Mouse (Mus musculus) cerebral cortex, adult 2 months (tissue): Measurements from ENCODE around the gene Sdk2.

ENCODE experiments used
- WGBS: fragments of 180-500 bp; shearing (Covaris S2); methylation state at CpG from one replicate; pipeline ENCODE4 v1.1.7; 2018; 5-methylcytosine and 5-hydroxymethylcytosine counted together

Gene Sdk2

DNA sequence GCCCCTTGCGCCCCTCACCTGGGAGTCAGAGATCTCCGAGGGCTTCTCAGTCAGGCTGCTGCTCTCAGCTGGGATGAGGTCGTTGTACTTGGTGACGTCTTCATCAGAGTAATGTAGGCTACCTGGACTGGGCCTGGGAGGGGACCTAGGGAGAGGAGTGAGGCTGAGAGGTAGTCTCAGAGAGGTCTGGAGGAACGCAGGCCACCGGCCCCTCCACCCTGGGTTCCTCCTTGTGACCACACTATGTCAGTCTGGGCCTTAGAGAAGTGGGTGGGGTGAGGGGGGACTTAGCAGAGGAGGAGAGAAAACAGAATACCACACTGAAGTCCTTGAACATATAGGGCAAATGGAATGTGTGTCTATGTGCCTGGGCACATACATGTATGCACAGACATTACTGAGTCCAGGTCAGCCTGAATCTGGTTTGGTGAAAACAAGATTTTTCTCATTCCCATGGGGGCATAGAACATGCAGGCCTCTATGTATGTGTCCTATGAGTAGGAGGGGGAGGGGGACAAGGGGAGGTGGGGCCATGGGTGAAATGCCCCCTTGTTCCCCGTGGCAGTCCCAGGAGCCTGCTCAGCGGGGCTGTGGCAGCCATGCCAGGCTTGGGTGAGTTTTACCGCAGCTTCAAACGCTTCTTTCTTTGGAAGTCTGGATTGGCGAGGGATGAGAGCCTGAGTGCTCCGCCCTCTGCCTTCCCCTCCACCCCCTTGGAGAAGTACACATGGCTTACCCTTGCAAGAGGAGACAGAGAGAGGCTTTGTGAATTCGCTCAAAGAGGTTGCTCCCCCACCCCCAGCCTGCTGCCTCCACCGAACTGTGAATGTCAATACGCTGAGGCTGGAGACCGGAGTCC is 275.3 kb downstream of the Sdk2 start:
- WGBS: 60% methylated on average over 16 of the region's 16 CpGs

DNA sequence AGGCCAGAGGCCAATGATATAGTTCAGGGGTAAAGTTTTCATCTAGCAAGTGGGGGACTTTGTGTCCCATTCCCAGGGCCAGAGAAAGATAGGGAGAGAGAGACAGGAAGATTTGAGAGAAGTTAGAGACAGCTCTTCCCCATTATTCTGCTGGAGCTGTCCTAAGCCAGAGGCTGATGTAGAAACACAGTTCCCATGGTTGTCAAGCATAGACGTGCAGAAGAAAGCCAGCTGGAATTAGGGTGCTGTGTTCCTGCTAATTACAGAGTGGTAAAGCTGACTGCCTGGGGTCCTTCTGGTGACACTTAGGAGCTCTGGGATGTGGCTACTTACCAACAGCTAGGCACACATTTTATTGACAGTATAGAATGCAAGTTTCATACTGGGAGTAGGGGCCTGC is 277.7 kb downstream of the Sdk2 start:
- 54% methylated on average over 1 of the region's 1 CpGs for WGBS

DNA sequence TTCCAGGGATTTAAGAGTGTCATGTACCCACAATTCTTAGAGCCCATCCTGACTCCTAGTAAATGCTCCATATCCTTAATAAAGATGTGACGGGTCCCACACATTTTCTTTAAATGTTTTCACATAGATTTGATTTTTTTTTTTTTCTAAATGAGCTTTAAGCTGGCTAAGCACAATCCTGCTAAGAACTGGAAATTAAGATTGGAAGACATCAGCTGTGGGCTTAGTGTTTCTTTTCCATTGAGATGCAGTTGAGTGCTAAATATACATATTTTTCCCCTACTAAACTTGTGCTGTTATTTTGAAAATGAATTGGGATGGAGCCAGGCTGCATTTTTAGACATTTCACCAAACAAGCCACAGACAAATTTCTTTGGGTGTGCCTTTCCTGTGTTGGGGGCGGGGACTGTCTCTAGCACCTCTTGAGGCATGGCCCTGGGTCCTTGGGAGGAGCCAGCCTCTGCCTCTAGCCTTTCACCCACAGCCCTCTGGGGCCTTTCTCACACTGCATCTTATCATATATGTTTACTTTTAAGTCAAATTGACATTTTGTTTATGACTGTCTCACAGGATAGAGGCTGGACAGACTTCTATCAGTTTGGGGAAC is 278.6 kb downstream of the Sdk2 start:
- 55% methylated on average over 2 of the region's 2 CpGs for WGBS

DNA sequence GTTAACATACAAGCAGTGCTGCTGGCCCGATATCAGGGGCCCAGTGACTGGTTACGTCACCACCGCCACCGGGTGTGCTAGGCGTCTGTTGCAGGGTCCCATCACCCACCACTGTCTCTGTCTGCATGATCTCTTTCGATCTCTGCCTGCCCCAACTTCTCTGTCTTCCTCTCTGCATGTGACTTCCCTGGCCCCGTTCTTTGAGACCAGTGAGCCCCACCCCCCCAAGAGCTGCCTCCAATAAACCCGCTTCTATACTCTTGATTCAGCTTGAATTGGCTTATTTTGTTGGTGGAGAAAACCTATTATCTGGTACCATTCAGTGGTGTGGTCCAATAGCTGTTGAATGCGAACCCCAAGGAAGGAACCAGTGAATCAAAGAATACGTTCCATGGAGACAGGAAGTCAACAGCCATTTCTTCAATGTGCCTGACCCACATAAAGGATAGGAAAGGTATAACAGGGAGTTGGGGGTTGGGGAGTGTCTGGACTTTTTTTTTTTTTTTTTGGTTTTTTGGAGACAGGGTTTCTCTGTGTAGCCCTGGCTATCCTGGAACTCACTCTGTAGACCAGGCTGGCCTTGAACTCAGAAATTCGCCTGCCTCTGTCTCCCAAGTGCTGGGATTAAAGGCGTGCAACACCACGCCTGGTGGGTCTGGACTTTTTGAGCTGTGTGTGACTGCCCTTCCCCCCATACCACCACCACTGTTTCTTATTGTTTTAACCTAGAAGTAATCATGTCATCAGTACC is 279.2 kb downstream of the Sdk2 start:
- 80% methylated on average over 13 of the region's 13 CpGs for WGBS

DNA sequence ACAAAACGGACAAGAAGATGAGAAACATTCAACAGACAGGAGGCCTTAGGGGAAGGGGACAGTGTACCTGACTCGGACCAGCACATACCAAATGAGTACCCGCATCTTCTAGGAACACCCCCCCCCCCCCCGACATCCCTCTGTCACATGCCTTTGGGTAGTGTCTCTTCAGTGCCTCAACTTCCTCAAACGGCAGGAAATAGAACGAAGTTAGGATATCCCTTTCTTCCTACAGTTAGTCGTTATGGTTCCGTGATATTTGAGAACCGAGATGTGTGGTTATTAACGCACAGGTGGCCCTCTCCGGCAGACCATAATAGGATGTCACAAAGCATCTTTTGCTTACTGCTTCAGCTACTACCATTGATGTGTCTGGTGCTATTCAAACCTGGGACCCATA is 279.8 kb downstream of the Sdk2 start:
- 83% methylated on average over 11 of the region's 11 CpGs for WGBS

DNA sequence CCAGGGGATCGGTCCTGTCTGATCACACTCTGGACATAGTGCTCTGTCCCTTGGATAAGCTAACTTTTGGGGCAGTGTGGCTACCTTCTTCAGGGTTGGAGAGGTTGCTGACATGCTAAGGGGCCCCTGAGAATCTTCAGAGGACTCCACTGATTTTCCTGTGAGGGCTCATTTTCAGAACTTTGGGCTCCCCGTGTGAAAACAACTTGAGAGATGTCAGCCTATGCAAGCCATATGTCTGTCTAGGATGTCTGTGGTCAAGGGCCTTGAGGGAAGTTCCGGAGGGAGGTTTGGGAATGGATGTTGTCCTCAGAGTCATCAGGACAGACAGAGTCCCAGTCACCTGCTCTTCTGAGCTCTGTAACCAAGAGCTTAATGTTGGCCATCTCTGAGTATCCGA is 280.5 kb downstream of the Sdk2 start:
- WGBS: 57% methylated on average over 4 of the region's 4 CpGs

DNA sequence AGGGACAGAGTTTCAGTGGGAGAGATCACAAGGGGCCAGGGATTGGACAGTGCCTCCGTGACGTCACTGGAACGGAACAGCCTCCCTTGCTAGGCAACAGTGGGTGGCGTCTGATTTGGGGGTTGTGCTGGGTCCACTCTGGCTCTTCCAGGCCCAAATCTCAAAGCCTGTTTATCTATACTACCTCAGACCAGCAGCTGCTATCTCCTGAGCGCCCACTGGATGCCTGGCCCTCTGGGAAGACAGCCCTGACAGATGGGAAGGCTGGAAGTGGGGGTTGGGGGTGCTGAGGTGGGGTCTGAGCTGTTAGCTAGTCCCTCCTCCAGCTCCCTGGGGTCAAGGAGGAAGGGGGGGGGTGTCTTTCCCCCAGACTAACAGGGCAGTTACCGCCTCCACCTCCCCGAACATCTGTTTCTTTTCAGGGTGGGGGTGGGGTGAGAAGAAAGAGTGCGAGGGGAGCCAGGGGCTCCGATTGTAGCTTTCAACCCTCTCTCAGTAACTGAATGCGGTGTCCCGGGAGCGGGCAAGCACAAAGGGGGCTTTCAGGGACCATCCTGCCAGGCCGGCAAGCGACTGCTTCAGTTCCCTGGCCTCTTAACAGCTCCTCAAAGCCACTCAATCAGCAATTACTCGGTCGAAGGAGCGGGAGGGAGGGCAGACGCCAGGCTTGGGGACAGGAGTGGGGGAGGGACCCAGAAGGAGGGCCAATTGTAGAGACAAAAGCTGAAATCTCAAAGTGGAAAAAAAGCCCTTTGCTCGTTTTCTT is 281.3 kb downstream of the Sdk2 start:
- WGBS: 23% methylated on average over 19 of the region's 19 CpGs

DNA sequence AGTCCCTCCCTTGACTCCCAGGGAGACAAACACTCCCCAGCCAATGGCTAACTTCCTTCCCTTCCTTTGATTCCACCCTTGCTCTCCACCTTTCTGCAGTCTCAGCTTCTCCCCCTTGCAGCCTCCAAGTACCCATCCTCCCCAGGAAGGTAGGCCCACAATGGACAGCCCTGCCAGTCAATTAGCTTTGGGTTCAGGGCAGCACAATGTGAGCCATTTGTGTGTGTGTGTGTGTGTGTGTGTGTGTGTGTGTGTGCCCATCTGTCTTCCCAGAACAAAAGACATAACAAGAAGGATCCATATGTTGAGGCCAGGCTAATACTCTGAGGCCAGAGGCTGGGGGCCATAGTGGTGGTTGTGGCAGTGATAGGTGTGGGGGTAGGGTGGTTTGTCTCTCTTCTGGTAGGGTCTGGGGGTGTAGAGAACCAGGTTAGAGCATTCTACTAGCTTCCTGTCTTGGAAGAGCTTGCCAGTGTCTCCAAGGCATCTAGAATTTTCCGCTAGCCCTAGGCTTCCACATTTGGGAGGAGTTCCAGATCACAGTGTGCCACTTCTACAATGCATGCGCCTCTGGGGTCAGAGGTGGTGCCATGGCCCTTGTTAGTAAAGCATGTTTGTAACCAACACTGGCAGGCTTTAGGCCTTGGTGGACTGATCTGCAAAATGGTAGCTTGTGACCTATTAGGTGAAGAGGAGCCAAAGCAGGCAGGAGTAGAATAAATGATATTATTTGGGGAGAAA is 282.0 kb downstream of the Sdk2 start:
- 70% methylated on average over 2 of the region's 2 CpGs for WGBS

DNA sequence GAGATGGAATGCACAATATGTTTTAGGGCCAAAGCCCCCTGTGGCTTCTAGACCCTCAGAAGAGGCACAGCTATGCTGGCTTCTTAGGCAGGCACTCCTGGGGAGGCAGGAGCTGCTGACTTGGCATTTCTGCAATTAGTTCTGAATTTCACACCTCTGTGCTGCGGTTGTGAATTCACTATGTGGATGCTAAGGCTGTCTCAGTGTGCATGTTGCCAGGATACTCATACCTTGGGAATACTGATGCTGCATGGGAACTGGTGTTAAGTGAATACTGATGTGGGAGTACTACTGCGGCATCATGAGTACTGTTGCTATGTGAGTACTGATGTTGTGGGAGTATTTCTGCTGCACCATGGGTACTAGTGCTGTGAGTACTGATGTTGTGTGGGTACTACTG is 284.4 kb downstream of the Sdk2 start:
- 38% methylated on average over 2 of the region's 2 CpGs for WGBS

DNA sequence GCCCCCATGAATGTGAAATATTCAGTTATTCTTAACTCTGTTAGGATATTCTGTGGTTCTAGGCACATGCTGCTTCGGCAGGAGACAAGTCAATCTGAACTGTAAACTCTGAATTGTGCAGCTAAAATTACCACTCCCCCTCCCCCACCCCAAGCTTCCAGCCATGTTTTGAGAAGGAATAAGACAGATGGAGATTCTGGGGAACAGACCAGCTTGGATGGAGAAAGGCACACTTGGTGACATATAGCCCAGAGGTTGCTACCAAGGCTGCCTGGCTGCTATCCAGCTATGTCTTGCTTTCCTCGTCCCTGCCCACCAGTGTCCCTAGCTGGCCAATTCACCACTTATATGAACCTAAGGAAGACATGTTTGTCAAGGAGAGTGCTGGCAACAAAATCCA is 284.8 kb downstream of the Sdk2 start:
- 37% methylated on average over 2 of the region's 2 CpGs for WGBS

DNA sequence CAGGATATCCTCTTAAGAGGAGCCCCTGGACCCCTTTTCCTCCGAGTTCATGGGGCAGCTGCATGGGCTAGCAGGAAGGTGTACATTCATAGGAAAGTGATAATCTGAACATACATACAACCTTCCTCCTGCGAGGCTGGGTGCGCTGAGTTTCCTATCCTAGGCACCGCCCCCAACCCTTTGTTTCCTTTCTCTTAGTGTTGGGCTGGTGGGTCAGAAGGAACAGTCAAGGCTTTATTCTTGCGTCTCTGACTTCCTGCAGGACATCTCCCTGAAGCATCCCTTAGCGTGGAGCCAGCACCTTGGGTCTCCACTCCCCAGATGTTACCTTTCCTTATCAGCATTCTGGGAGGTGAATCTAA is 287.2 kb downstream of the Sdk2 start:
- WGBS: 63% methylated on average over 6 of the region's 6 CpGs

DNA sequence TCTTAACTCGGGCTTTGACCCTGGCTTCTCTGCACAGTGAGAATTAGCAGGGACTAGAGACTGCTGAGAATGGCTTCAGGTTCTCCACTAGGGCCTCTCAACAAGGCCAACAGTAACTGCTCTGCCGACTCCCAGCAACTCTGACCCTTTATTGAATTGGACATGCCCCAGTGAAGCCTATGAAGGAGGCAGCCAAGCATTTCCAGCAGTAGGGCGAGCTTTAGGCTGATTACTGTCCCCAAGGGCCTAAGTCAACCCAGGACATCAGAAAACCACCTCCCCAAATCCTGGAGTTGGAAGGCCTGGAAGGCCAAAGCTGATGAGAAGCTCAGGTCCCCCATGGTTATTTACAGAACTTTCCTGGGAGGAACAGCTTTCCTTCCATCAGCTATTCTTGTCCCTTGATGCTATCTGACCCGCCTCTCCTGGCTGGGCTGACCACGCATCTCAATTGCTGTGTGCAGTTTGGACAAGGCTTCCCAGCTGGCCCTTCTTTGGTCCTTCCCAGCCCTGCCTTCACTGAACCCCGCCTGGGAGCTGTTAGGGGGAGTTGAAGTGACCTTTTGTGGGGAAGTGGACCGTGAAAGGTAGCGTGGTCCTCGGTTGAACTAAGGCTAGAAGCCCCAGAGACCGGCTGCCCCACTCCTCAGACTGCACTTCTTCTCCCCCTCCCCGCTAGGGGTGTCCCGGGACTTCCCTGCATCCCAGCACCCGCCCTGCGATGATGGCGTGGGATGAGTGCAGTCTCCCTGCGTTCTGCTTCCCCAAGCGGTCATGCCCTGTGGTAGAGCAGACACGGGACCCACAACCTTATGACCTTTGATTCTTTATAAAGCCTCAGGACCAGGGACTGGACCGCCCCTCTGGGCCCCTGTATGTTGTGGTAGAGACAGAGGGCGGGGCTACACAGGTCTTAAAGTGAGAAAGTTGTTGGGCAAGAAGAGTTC is 287.8 kb downstream of the Sdk2 start:
- WGBS: 64% methylated on average over 20 of the region's 20 CpGs

DNA sequence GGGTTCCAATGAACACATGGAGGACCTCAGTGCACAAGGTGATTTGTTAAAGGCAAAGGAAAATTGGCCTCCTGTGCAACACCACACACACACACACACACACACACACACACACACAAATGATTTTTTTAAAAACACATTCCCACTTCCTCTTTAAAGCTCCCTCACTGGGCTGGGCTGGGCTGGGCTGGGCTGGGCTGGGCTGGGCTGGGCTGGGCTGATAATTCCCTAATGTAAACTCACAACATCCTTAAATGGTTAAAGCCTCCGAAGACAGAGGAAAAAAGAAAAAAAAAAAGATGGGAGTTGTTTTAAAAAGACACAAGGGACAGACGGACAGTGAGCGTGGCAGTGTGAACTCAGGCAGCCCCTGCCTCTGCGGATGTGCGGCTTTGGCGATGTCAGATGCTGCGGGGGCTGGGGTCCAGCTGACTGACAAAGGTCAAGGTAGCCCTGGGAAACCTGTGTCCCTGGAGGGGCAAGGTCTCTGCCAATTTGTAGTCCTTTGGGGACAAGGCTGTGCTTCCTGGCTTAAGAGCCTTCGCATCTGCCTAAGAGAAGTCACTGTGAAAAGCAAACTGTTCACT is 288.9 kb downstream of the Sdk2 start:
- WGBS: 71% methylated on average over 8 of the region's 8 CpGs

DNA sequence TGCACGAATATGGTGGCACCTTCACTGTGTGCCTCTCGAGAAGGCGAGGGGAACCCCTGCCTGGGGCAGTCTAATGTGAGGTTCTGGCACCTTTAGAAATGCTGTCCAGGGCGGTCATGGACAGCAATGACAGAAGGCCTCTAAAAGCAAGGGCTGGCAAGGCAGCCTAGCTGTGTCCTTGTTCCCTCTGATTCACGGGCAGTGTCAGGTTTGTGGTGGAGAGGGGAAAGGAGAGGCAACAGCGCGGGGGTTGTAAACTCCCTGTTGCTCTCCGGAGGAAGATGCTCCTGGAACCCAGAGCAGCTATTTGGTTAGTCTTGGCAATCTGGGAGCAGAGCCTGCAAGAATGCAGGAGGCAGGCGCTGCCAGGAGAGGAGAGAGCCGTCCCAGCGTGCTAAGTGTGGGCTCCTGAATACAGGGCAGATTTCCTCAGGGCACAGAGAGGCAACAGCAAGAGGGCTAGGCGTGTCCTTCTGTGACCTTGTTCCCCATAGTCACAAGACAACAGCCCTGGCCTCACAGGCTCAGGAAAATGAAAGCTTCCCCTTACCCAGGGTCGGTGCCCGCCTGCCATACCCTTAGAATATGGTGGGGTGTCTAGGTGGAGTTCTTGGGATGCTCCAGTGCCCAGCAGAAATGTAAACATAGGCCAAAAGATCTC is 289.9 kb downstream of the Sdk2 start:
- whole genome bisulfite sequencing: 62% methylated on average over 14 of the region's 14 CpGs

DNA sequence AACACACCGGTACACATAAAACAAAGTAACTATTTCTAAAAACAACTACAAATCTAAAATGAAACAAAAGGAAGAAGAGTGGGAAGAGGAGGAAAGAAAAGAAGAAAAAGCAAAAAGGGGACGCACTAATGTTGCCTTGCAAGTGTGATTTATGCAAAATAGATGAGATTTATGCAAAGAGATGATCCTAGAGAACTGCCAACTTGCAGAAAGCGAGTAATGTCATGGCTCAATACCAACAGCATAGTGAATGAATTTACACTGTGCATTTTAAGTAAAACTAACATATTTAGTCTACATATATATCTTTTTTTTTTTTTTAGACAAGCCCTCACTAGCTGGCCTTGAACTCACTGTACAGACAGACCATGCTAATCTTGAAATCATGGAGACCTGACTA is 292.1 kb downstream of the Sdk2 start:
- 55% methylated on average over 3 of the region's 3 CpGs for WGBS

DNA sequence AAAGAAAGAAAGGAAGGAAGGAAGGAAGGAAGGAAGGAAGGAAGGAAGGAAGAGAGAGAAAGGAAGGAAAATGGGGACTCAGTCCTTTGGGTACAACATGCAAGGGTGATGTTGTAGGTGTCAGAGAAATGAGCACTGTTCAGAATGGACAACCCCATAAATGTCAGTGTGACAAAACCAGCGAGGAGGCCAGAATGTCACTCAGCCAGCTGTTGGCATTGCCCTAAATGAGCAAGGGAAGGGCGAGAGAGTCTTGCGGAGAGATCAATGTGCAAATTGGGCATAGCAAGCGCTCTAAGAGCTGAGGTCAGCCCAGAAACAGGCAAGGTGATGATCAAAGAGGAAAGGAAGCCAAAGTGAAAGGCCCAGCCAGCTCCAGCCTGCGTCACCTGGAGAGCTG is 293.7 kb downstream of the Sdk2 start:
- WGBS: 95% methylated on average over 5 of the region's 5 CpGs

DNA sequence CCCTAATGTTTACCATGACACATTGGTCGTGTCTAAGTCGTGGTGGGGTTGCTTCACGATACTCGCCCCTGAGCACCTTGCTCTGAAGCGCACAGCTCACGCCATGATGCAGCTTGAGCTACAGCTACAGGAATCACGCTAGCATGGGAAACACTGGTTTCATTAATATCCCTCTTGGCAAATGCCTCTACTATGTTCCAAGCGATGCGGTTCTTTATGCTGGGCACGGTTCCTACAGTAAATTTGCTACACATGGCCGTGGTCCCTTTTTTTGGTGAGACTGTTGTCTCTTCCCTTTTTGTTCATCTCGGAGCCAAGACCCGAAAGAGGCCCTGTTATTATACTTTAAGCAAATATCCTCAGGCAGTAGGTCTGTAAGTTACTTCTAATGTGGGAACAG is 295.7 kb downstream of the Sdk2 start:
- 80% methylated on average over 13 of the region's 13 CpGs for whole genome bisulfite sequencing

DNA sequence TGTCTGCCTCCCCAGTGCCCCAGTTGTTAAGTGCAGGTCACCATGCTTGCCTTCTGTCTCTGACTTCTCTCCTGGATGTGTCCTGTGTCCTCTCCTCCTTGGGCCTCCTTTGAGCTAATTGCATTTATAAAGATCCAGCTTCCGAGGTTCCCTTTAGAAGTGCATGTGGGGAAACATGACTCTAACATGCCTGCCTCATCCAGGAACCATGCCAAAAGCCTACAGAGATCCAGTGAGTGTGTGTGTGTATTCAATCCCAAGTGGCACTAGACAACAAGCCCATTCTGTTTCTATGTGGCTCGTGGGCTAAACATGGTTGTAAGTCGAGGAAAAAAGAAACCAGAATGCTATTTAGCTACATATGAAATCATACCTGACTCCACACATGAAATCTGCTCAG is 298.5 kb downstream of the Sdk2 start:
- WGBS: 40% methylated on average over 3 of the region's 3 CpGs

DNA sequence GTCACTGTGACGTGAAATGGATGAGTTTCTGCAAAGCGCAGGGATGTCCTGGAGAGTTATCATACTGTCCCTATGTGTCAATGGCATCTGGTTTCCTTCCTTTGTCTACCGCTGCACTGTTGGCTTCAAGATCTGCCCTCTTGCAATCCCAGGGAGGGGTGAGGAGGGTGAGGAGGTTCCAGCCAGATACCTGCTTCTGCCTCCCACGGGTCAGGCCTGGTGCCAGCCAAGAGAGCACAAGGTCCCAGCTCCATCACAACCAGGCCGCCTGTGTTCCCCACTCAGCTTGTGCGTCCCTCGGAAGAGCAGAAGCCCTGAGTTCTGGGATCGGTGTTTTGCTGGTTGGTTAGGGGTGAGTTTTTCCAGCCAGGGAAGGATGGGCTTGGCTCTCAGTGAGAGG is 299.6 kb downstream of the Sdk2 start:
- WGBS: 71% methylated on average over 8 of the region's 8 CpGs
